Mouse (Mus musculus): ENCODE data around the gene Neb. TPM values are rescaled to one million over a fixed set of nuclear protein-coding genes. Genes with fewer than 3 reads are reported as not detected.

Gene Neb
- polyA plus RNA-seq, 1 experiment from 2014 or later: 10.6 TPM

GRCm38 (mm10) chr2:52224366-52224765 lies 153.9 kb downstream of the Neb start:
- H3K9me3 ChIP-seq (replicated peaks): no peaks in the 10 kb centered on the region
- H3K9ac ChIP-seq: no peak overlapping the region
- no peak overlapping the region for H3K4me3 ChIP-seq (replicated peaks)
- no peaks in the 10 kb centered on the region for H3K36me3 ChIP-seq
- no peak overlapping the region for H3K27ac ChIP-seq
- no peaks in the 10 kb centered on the region for H3K27me3 ChIP-seq
- H3K4me1 ChIP-seq: no peaks in the 10 kb centered on the region
- no peak for ATAC-seq (replicated peaks; ENCODE audit: low FRiP score)
- no peak overlapping the region for H3K4me2 ChIP-seq
- WGBS: 79% methylated on average over 5 of the region's 5 CpGs

- H3K4me2 ChIP-seq: no peak overlapping the region
- no peak overlapping the region for H3K9ac ChIP-seq
- WGBS: 55% methylated on average over 8 of the region's 8 CpGs
- no peaks in the 10 kb centered on the region for H3K9me3 ChIP-seq (replicated peaks)
- H3K27ac ChIP-seq: no peak overlapping the region
- no peaks in the 10 kb centered on the region for H3K4me1 ChIP-seq
- H3K4me3 ChIP-seq (replicated peaks): no peak overlapping the region
- no peaks in the 10 kb centered on the region for H3K27me3 ChIP-seq
- no peaks in the 10 kb centered on the region for H3K36me3 ChIP-seq
- ATAC-seq (replicated peaks; ENCODE audit: low FRiP score): no peak
Observed at GRCm38 (mm10) chr2:52220074-52220473, 158.2 kb downstream of the Neb start.

GRCm38 (mm10) chr2:52215945-52216344 lies 162.3 kb downstream of the Neb start:
- no peak overlapping the region for H3K4me2 ChIP-seq
- H3K27ac ChIP-seq: no peak overlapping the region
- H3K4me1 ChIP-seq: no peaks in the 10 kb centered on the region
- no peak overlapping the region for H3K4me3 ChIP-seq (replicated peaks)
- H3K27me3 ChIP-seq: no peaks in the 10 kb centered on the region
- no peaks in the 10 kb centered on the region for H3K36me3 ChIP-seq
- H3K9me3 ChIP-seq (replicated peaks): no peaks in the 10 kb centered on the region
- ATAC-seq (replicated peaks; ENCODE audit: low FRiP score): no peak
- no peak overlapping the region for H3K9ac ChIP-seq
- 93% methylated on average over 8 of the region's 8 CpGs for WGBS

GRCm38 (mm10) chr2:52212561-52212961 lies 165.7 kb downstream of the Neb start:
- 87% methylated on average over 11 of the region's 11 CpGs for WGBS
- Histone ChIP-seq H3K4me2 (no peak overlapping the region), H3K9me3 (replicated peaks) (no peaks in the 10 kb centered on the region), H3K36me3 (no peaks in the 10 kb centered on the region), H3K4me1 (no peaks in the 10 kb centered on the region), H3K4me3 (replicated peaks) (no peak overlapping the region), H3K27me3 (no peaks in the 10 kb centered on the region), H3K9ac (no peak overlapping the region), H3K27ac (no peak overlapping the region)
- no peak for ATAC-seq (replicated peaks; ENCODE audit: low FRiP score)

- 36% methylated on average over 5 of the region's 5 CpGs for WGBS
- H3K36me3 ChIP-seq: no peaks in the 10 kb centered on the region
- ATAC-seq (replicated peaks; ENCODE audit: low FRiP score): no peak; the same call in 1 of the 2 replicates
- H3K4me3 ChIP-seq (replicated peaks): no peak overlapping the region
- H3K4me1 ChIP-seq: no peaks in the 10 kb centered on the region
- no peak overlapping the region for H3K4me2 ChIP-seq
- no peak overlapping the region for H3K9ac ChIP-seq
- no peaks in the 10 kb centered on the region for H3K9me3 ChIP-seq (replicated peaks)
- H3K27ac ChIP-seq: no peak overlapping the region
- no peaks in the 10 kb centered on the region for H3K27me3 ChIP-seq
Observed at GRCm38 (mm10) chr2:52211358-52211899, 166.8 kb downstream of the Neb start.

- Histone ChIP-seq H3K4me3 (replicated peaks) (no peak overlapping the region), H3K4me1 (no peaks in the 10 kb centered on the region), H3K36me3 (no peaks in the 10 kb centered on the region), H3K9ac (no peak overlapping the region), H3K27me3 (no peaks in the 10 kb centered on the region), H3K4me2 (no peak overlapping the region), H3K9me3 (replicated peaks) (no peaks in the 10 kb centered on the region), H3K27ac (no peak overlapping the region)
- no peak for ATAC-seq (replicated peaks; ENCODE audit: low FRiP score)
- WGBS: 85% methylated on average over 7 of the region's 7 CpGs
Observed at GRCm38 (mm10) chr2:52210685-52211084, 167.6 kb downstream of the Neb start.

GRCm38 (mm10) chr2:52204992-52205391 lies 173.3 kb downstream of the Neb start:
- Histone ChIP-seq H3K9me3 (replicated peaks) (no peaks in the 10 kb centered on the region), H3K36me3 (no peaks in the 10 kb centered on the region), H3K27me3 (no peaks in the 10 kb centered on the region), H3K4me3 (replicated peaks) (no peak overlapping the region), H3K4me1 (no peaks in the 10 kb centered on the region), H3K27ac (no peak overlapping the region), H3K4me2 (no peak overlapping the region), H3K9ac (no peak overlapping the region)
- 87% methylated on average over 4 of the region's 4 CpGs for WGBS
- no peak for ATAC-seq (replicated peaks; ENCODE audit: low FRiP score)

GRCm38 (mm10) chr2:52193629-52194028 lies 184.6 kb downstream of the Neb start:
- no peaks in the 10 kb centered on the region for H3K9me3 ChIP-seq (replicated peaks)
- no peak for ATAC-seq (replicated peaks; ENCODE audit: low FRiP score)
- no peaks in the 10 kb centered on the region for H3K36me3 ChIP-seq
- H3K27ac ChIP-seq: no peak overlapping the region
- H3K9ac ChIP-seq: no peak overlapping the region
- no peak overlapping the region for H3K4me2 ChIP-seq
- no peaks in the 10 kb centered on the region for H3K4me1 ChIP-seq
- H3K4me3 ChIP-seq (replicated peaks): no peak overlapping the region
- 94% methylated on average over 6 of the region's 6 CpGs for WGBS
- H3K27me3 ChIP-seq: no peaks in the 10 kb centered on the region

GRCm38 (mm10) chr2:52179678-52180077 lies 198.6 kb downstream of the Neb start:
- H3K4me3 ChIP-seq (replicated peaks): no peak overlapping the region
- 73% methylated on average over 1 of the region's 1 CpGs for WGBS
- H3K9ac ChIP-seq: no peak overlapping the region
- no peaks in the 10 kb centered on the region for H3K9me3 ChIP-seq (replicated peaks)
- no peaks in the 10 kb centered on the region for H3K27me3 ChIP-seq
- H3K4me1 ChIP-seq: no peaks in the 10 kb centered on the region
- no peaks in the 10 kb centered on the region for H3K36me3 ChIP-seq
- H3K27ac ChIP-seq: no peak overlapping the region
- ATAC-seq (replicated peaks; ENCODE audit: low FRiP score): peak; percentile 40; the same call in 1 of the 2 replicates
- no peak overlapping the region for H3K4me2 ChIP-seq

GRCm38 (mm10) chr2:52177726-52178125 lies 200.5 kb downstream of the Neb start:
- no peak overlapping the region for H3K9ac ChIP-seq
- H3K9me3 ChIP-seq (replicated peaks): no peaks in the 10 kb centered on the region
- WGBS: 83% methylated on average over 9 of the region's 9 CpGs
- H3K27me3 ChIP-seq: no peaks in the 10 kb centered on the region
- no peak for ATAC-seq (replicated peaks; ENCODE audit: low FRiP score)
- H3K36me3 ChIP-seq: no peaks in the 10 kb centered on the region
- H3K27ac ChIP-seq: no peak overlapping the region
- H3K4me1 ChIP-seq: no peaks in the 10 kb centered on the region
- H3K4me2 ChIP-seq: no peak overlapping the region
- H3K4me3 ChIP-seq (replicated peaks): no peak overlapping the region

GRCm38 (mm10) chr2:52177184-52177583 lies 201.1 kb downstream of the Neb start:
- H3K9me3 ChIP-seq (replicated peaks): no peaks in the 10 kb centered on the region
- 95% methylated on average over 7 of the region's 7 CpGs for WGBS
- no peaks in the 10 kb centered on the region for H3K27me3 ChIP-seq
- H3K36me3 ChIP-seq: no peaks in the 10 kb centered on the region
- H3K4me3 ChIP-seq (replicated peaks): no peak overlapping the region
- no peak overlapping the region for H3K4me2 ChIP-seq
- no peak for ATAC-seq (replicated peaks; ENCODE audit: low FRiP score)
- no peak overlapping the region for H3K9ac ChIP-seq
- H3K27ac ChIP-seq: no peak overlapping the region
- no peaks in the 10 kb centered on the region for H3K4me1 ChIP-seq

- ATAC-seq (replicated peaks; ENCODE audit: low FRiP score): no peak
- H3K9ac ChIP-seq: no peak overlapping the region
Observed at GRCm38 (mm10) chr2:52176537-52176936, 201.7 kb downstream of the Neb start.

GRCm38 (mm10) chr2:52174951-52175350 lies 203.3 kb downstream of the Neb start:
- Histone ChIP-seq H3K9me3 (replicated peaks) (no peaks in the 10 kb centered on the region), H3K4me2 (no peak overlapping the region), H3K27ac (no peak overlapping the region), H3K9ac (no peak overlapping the region), H3K36me3 (no peaks in the 10 kb centered on the region), H3K4me3 (replicated peaks) (no peak overlapping the region), H3K27me3 (no peaks in the 10 kb centered on the region), H3K4me1 (no peaks in the 10 kb centered on the region)
- no peak for ATAC-seq (replicated peaks; ENCODE audit: low FRiP score)
- WGBS: 75% methylated on average over 4 of the region's 4 CpGs

More at GRCm38 (mm10) chr2:52176537-52176936, 201.7 kb downstream of the Neb start:
- Histone ChIP-seq H3K9me3 (replicated peaks) (no peaks in the 10 kb centered on the region), H3K4me1 (no peaks in the 10 kb centered on the region), H3K27me3 (no peaks in the 10 kb centered on the region), H3K4me2 (no peak overlapping the region), H3K36me3 (no peaks in the 10 kb centered on the region), H3K27ac (no peak overlapping the region), H3K4me3 (replicated peaks) (no peak overlapping the region)
- 63% methylated on average over 8 of the region's 8 CpGs for WGBS

Measured in kidney, embryonic 15.5 days (tissue).